Mouse (Mus musculus) granulocyte monocyte progenitor cell, adult 5-6 weeks (primary cell): ENCODE measurements around the gene Ube2z. TPM values are rescaled to one million over a fixed set of nuclear protein-coding genes. Genes with fewer than 3 reads are reported as not detected.
A peak's percentile ranks its signal among the peaks of the same experiment; 100 is the strongest.
"Not testable (repeated sequence)": the region's sequence is repeated elsewhere in the genome, so short reads cannot be mapped to it uniquely, and the experiment has no call there.

Experiments
- ATAC-seq: replicated peaks from 2 replicates; pipeline ENCODE4 v1.8.0; 2016; ENCODE audit warnings: mild to moderate bottlenecking, moderate TSS enrichment, inconsistent platforms; ENCODE audit not compliant: poor library complexity, severe bottlenecking
- total RNA-seq, 2 experiments: library from RNA; stranded (forward) in 1 of 2; stranded (reverse) in 1 of 2; fragments of 200-712, 200-1000 nt in 1 of 2; fragments of >200 nt in 1 of 2; fragmentation: Nextera tagmentation in 1 of 2; gene quantifications; 2 replicates each; pipeline ENCODE4 v1.2.3; 2014 to 2017

Gene Ube2z
- total RNA-seq (2014; fragmentation: Nextera tagmentation), result 29.1 and 34.1 TPM in 2 replicates
- 17.2 and 20.8 TPM in 2 replicates for total RNA-seq (2017)

- peak; percentile 98 for ATAC-seq
Observed at GRCm38 (mm10) chr11:96065215-96065911, at the start of gene Ube2z. TSS of gene Ube2z (minus strand) at chr11:96065388.

- ATAC-seq, result no peak
Observed at GRCm38 (mm10) chr11:96114077-96114476, 48.9 kb upstream of the Ube2z start.

GRCm38 (mm10) chr11:96111751-96112150, 46.6 kb upstream of the Ube2z start, which contains the start of gene Calcoco2:
TSS of gene Calcoco2 (minus strand) at chr11:96111964.
- ATAC-seq, result no peak

DNA sequence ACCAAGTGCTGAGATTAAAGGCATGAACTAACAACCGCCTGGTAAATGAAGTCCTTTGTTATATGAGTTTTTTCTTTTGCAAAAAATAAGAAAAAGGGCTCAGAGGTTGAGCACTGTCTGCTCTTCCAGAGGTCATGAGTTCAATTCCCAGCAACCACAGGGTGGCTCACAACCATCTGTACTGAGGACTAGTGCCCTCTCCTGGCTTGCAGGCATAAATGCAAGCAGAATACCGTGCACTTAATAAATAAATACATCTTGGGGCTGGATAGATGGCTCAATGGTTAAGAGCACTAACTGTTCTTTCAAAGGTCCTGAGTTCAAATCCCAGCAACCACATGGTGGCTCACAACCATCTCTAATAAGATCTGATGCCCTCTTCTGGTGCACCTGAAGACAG, 45.8 kb upstream of the Ube2z start:
- not testable (repeated sequence) for ATAC-seq

GRCm38 (mm10) chr11:96108376-96108775, 43.2 kb upstream of the Ube2z start:
- no peak for ATAC-seq

GRCm38 (mm10) chr11:96093361-96093760, 28.2 kb upstream of the Ube2z start:
- ATAC-seq, result peak; percentile 63

DNA sequence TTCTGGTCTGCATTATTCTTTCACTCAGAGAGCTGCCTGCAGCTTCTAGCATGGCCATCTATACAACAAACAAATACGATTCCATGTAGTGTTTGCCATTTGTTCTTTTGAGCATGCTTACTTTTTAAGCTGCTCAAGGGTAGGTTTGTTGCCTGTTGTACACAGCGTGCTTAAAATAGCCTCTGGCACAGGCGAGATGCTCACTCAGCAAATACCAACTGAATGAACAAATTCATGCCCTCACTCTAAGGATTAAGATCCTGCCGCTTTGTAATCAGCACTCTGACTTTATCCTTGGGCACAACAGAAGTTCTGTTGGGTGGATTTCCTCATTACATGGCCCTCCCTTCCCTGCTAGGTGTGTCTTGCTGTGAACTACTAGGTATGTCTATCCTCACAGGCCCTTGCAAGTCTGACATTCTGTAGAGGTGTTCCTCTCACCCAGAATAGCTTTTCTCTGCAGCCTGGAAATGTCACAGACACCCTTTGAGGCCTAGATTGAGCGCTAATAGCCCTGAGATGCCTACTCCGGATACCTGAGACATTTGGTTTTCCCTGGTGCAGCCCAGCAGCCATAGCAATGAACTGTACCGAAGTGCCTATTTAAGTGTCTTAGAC, 27.6 kb upstream of the Ube2z start:
- no peak for ATAC-seq

GRCm38 (mm10) chr11:96091073-96091472, 25.9 kb upstream of the Ube2z start:
- ATAC-seq, result no peak; the same call in 1 of the 2 replicates

GRCm38 (mm10) chr11:96087981-96088380, 22.8 kb upstream of the Ube2z start:
- no peak for ATAC-seq

- no peak for ATAC-seq
Observed at GRCm38 (mm10) chr11:96082682-96083081, 17.5 kb upstream of the Ube2z start.

DNA sequence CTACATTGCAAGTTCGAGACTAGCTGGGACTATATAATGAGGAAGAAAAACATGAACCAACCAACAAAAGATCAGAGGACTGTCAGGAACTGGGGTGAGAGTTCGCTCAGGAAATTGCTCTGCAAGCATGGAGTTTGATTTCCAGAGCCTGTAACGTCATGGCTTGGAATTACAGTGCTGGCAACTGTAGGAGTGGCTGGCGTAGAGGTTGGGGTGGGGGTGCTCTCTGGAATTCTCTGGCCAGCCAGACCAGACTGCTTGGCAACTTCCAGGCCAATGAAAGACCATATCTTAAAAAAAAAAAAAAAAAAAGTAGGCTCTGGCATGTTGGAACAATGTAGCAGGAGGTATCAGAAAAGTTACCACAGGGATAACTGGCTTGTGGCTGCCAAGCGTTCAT, 15.5 kb upstream of the Ube2z start:
- ATAC-seq, result no peak

GRCm38 (mm10) chr11:96076221-96077105, 11.3 kb upstream of the Ube2z start:
- no peak for ATAC-seq

- ATAC-seq, result peak; percentile 92
Observed at GRCm38 (mm10) chr11:96075509-96076220, 10.5 kb upstream of the Ube2z start, which contains the start of gene Atp5g1. TSS of gene Atp5g1 (minus strand) at chr11:96075670.

DNA sequence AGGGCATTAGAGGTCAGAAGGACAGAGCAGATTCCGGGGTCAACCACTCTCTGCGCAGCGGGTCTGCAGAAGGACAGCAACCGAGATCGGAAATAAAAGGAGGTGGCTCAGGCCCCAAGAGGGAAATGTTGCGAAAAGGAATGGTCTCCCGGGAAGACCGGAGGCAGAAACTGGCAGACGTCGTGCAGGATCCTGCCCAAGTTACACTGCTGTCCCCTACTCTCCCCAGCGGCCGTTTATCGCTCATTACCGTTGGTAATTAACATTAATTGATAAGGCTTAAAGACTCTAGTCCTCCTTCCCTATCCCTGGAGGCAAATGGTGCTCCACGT, 10.0 kb upstream of the Ube2z start:
- ATAC-seq, result no peak

DNA sequence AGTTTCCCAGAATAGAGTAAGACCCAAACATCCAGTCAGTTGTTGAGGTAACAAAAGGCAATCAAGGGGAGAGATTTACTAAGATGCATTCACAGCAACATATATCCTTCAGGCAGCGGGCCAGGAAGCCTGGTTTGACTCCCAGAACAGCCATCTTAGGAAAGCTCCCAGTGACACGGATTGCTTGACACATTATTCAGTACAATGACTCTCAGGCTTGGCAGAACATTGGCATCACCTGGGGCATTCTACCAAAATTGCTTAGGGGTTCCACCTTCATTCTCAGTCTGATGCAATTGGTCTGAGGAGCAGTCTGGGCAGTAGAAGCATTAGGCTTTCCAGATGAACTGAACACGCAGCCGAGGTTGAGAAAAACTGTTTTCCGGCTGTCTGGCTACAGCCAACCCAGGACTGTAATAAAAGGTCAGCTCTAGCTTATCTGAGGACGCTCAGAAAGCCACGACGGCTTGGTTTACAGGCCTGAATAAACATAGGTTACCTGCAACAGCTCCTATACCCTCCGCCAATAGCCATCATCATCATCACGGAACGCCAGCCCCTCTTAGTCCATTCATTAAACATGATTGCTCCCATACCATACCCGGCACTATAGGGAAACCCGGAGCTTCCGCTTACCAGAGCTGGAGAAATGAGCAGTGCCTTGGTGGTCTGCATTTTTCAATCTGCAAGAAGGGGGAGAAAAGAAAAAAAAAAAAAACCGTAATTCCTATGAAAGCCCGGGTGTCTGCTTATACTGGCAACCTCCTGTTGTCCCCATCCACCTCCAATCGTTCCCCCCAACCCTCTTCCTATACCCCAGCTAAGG, 9.4 kb upstream of the Ube2z start:
- no peak for ATAC-seq

- no peak for ATAC-seq
Observed at GRCm38 (mm10) chr11:96073295-96073993, 8.3 kb upstream of the Ube2z start.

- no peak for ATAC-seq
Observed at GRCm38 (mm10) chr11:96071013-96071412, 5.8 kb upstream of the Ube2z start.

DNA sequence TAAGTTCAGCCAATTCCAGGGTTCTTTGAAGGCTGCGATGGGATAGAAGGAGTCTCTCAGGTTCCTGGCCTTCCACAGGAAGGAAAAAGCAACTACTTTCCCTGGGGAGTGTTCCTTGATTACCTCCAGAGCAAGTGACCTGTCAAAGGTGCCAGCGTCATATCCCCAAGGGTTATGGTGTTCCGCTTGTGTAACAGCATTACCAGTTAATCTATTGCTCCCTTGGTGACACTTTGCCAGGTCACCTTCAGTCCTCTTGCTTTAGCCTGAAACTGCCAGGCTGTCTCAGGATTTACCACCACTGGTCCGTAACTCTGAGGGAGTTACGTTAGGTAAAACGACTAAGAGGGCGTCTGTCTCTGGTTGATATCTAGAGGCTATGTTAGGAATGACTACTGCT, 5.2 kb upstream of the Ube2z start:
- no peak for ATAC-seq

- no peak for ATAC-seq
Observed at GRCm38 (mm10) chr11:96068231-96068630, 3.0 kb upstream of the Ube2z start.
